Mouse (Mus musculus) intestine, embryonic 14.5 days (tissue): ENCODE results near the gene Hist3h2ba. TPM values are rescaled to one million over a fixed set of nuclear protein-coding genes. Genes with fewer than 3 reads are reported as not detected.

Experiments used
- ATAC-seq: fragments of 200-750 bp; cut with Nextera tagmentation; replicated peaks from 2 replicates; pipeline ENCODE4 v1.8.0; 2017; ENCODE audit warnings: low read depth, moderate number of reproducible peaks, moderate TSS enrichment, moderate library complexity; ENCODE audit not compliant: low FRiP score, low TSS enrichment
- DNase-seq: peaks from one replicate; pipeline ENCODE4 v3.0.0-alpha.2; 2018; ENCODE audit warnings: low spot score
- H3K27ac ChIP-seq: fragments of 300-500 bp; sonication (generic); 2 replicates; pipeline ENCODE4 v1.5.1; 2014; ENCODE audit warnings: low read depth, mild to moderate bottlenecking, control low read depth
- H3K27me3 ChIP-seq: fragments of 300-500 bp; sonication (generic); replicated peaks from 2 replicates; pipeline ENCODE4 v1.6.1; 2014; ENCODE audit warnings: low read length, control low read depth; ENCODE audit not compliant: control insufficient read depth, insufficient read depth
- H3K36me3 ChIP-seq: fragments of 300-500 bp; sonication (generic); 2 replicates; pipeline ENCODE4 v1.6.1; 2014; ENCODE audit warnings: low read length, control low read depth; ENCODE audit not compliant: control insufficient read depth, insufficient read depth
- H3K4me1 ChIP-seq: fragments of 300-500 bp; sonication (generic); replicated peaks from 2 replicates; pipeline ENCODE4 v1.6.1; 2014; ENCODE audit warnings: low read length, control low read depth, mixed read lengths; ENCODE audit not compliant: control insufficient read depth, insufficient read depth
- H3K4me2 ChIP-seq: fragments of 300-500 bp; sonication (generic); 2 replicates; pipeline ENCODE4 v1.6.1; 2014; ENCODE audit warnings: low read length
- H3K4me3 ChIP-seq: fragments of 300-500 bp; sonication (generic); 2 replicates; pipeline ENCODE4 v1.5.1; 2014; ENCODE audit warnings: low read depth, low read length, control low read depth, mixed read lengths
- H3K9ac ChIP-seq: fragments of 300-500 bp; sonication (generic); 2 replicates; pipeline ENCODE4 v1.6.1; 2014; ENCODE audit warnings: mild to moderate bottlenecking, low read length
- H3K9me3 ChIP-seq: fragments of 300-500 bp; sonication (generic); 2 replicates; pipeline ENCODE4 v1.6.1; 2016; ENCODE audit warnings: low read length, control low read depth; ENCODE audit not compliant: control insufficient read depth
- WGBS: fragments of 180-500 bp; shearing (Covaris S2); extraction: QIAGEN DNeasy Blood & Tissue Kit; methylation state at CpG from one replicate; pipeline ENCODE4 v1.1.7; 2014; 5-methylcytosine and 5-hydroxymethylcytosine counted together
- polyA plus RNA-seq: library from polyadenylated mRNA; unstranded; fragments of >200 nt; fragmentation: Nextera tagmentation; extraction: Ambion mirVana; gene quantifications from 2 replicates; pipeline ENCODE4 v1.2.1, GENCODE M21; 2014

Gene Hist3h2ba
- polyA plus RNA-seq, 1 experiment from 2014 or later = 24.9 TPM

- Histone ChIP-seq H3K9me3 (no peaks in the 10 kb centered on the region), H3K27ac (no peak overlapping the region), H3K4me3 (no peak overlapping the region), H3K27me3 (no peaks in the 10 kb centered on the region), H3K4me2 (no peak overlapping the region), H3K9ac (no peak overlapping the region), H3K36me3 (no peaks in the 10 kb centered on the region), H3K4me1 (no peaks in the 10 kb centered on the region)
- ATAC-seq = no peak
- 59% methylated on average over 14 of the region's 14 CpGs for WGBS
- no peak for DNase-seq
Observed at GRCm38 (mm10) chr11:58916879-58917744, 31.6 kb upstream of the Hist3h2ba start.

GRCm38 (mm10) chr11:58917745-58918366 is 30.9 kb upstream of the Hist3h2ba start, which contains the start of gene Btnl10:
Gene Btnl10 (plus strand): TSS chr11:58917908.
- H3K4me1 ChIP-seq = no peaks in the 10 kb centered on the region
- no peak for ATAC-seq
- no peak within 1 kb of the TSS for H3K9ac ChIP-seq
- no peak for DNase-seq
- no peak within 1 kb of the TSS for H3K4me2 ChIP-seq
- no peak within 1 kb of the TSS for H3K27ac ChIP-seq
- no peaks in the 10 kb centered on the region for H3K36me3 ChIP-seq
- H3K9me3 ChIP-seq = no peaks in the 10 kb centered on the region
- no peak within 1 kb of the TSS for H3K4me3 ChIP-seq
- H3K27me3 ChIP-seq = no peaks in the 10 kb centered on the region
- 85% methylated on average over 12 of the region's 12 CpGs for WGBS

DNA sequence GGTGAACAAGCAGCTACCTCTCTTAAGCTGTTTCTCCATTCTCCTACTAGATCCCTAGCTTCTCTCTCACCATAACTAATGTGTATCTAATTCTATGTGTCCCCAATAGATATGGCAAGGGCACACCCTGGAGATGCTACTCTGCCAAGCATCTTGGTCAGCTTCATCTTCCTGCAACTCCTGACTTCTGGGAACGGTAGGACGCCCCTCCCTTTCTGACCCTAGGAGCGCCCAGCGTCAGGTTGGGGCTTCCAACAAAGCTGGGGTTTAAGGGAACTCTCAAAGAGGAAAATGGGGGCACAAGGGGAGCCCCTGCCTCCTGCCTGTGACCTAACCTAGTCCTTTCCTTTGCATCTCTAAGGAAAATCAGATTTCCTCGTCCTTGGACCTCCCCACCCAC is 30.0 kb upstream of the Hist3h2ba start:
- Histone ChIP-seq H3K4me3 (no peak overlapping the region), H3K36me3 (no peaks in the 10 kb centered on the region)
- no peak for ATAC-seq

DNA sequence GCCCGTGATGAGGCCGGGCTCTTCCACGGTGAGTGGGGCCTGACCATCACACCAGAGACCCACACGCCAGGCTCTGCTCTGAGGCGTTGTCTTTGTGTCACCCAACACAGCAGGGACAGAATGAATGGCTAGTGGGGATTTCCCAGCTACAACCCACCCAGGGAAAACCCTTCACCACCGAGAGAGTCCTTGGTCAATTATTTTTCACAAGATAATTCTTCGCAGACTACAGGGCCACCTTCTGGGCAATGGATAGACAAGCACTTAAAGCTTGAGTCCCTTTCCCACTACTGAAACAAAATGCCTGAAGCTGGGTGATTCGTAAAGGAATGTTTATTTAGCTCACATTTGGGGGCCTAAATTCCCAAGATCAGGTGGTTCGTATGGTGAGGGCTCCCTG is 26.3 kb upstream of the Hist3h2ba start:
- Histone ChIP-seq H3K36me3 (no peaks in the 10 kb centered on the region), H3K27ac (no peak overlapping the region), H3K9ac (no peak overlapping the region), H3K9me3 (no peaks in the 10 kb centered on the region), H3K4me3 (no peak overlapping the region), H3K27me3 (no peaks in the 10 kb centered on the region), H3K4me1 (no peaks in the 10 kb centered on the region), H3K4me2 (no peak overlapping the region)
- 79% methylated on average over 9 of the region's 9 CpGs for WGBS
- ATAC-seq (no peak), DNase-seq (no peak)

More for the DNA sequence above, 30.0 kb upstream of the Hist3h2ba start:
- WGBS = 73% methylated on average over 5 of the region's 5 CpGs
- DNase-seq = no peak
- H3K9me3 ChIP-seq = no peaks in the 10 kb centered on the region
- no peak overlapping the region for H3K9ac ChIP-seq
- H3K27me3 ChIP-seq = no peaks in the 10 kb centered on the region
- no peak overlapping the region for H3K27ac ChIP-seq
- no peaks in the 10 kb centered on the region for H3K4me1 ChIP-seq
- H3K4me2 ChIP-seq = no peak overlapping the region

GRCm38 (mm10) chr11:58926651-58927050 is 22.1 kb upstream of the Hist3h2ba start:
- no peak overlapping the region for H3K27ac ChIP-seq

DNA sequence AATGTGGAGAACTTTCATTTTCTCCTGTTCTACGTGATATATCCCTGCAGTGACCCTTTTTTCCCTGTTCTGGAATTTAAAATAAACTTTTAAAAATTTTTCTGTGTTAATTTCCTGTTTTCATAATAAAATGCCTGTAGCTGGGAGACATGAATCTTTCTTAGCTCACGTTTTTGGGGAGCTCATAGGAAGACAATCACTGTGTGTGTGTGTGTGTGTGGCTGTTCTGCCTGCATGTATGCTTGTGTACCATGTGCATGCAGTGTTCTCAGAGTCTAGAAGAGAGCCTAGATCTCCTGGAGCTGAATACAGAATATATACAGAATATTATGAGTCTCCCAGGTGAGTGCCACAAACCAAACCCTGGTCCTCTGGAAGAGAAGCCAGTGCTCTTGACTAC is 21.7 kb upstream of the Hist3h2ba start:
- ATAC-seq (no peak), DNase-seq (no peak)
- Histone ChIP-seq H3K4me3 (no peak overlapping the region), H3K4me2 (no peak overlapping the region), H3K4me1 (0 out of 2 replicates have a peak, but pooled peaks cover 2% of the 10 kb centered on the region), H3K9ac (no peak overlapping the region), H3K9me3 (no peaks in the 10 kb centered on the region), H3K36me3 (peaks cover 12% of the 10 kb centered on the region), H3K27me3 (no peaks in the 10 kb centered on the region), H3K27ac (no peak overlapping the region)
- 64% methylated on average over 2 of the region's 2 CpGs for WGBS

More at GRCm38 (mm10) chr11:58926651-58927050, 22.1 kb upstream of the Hist3h2ba start:
- H3K4me2 ChIP-seq = no peak overlapping the region
- no peak overlapping the region for H3K9ac ChIP-seq
- no peaks in the 10 kb centered on the region for H3K27me3 ChIP-seq
- 0 out of 2 replicates have a peak, but pooled peaks cover 2% of the 10 kb centered on the region for H3K4me1 ChIP-seq
- peaks cover 8% of the 10 kb centered on the region for H3K36me3 ChIP-seq
- H3K9me3 ChIP-seq = no peaks in the 10 kb centered on the region
- DNase-seq (no peak), ATAC-seq (no peak)
- H3K4me3 ChIP-seq = no peak overlapping the region
- 91% methylated on average over 2 of the region's 3 CpGs for WGBS

GRCm38 (mm10) chr11:58927790-58928651 is 20.7 kb upstream of the Hist3h2ba start:
- 0 out of 2 replicates have a peak, but pooled peaks cover 2% of the 10 kb centered on the region for H3K4me1 ChIP-seq
- no peak overlapping the region for H3K9ac ChIP-seq
- WGBS = 24% methylated on average over 20 of the region's 20 CpGs
- ATAC-seq (peak; percentile 49), DNase-seq (peak; percentile 90)
- H3K36me3 ChIP-seq = peaks cover 22% of the 10 kb centered on the region
- H3K4me2 ChIP-seq = peak overlapping the region; percentile 38
- H3K27ac ChIP-seq = peak overlapping the region; percentile 1; the same call in 1 of the 2 replicates
- H3K4me3 ChIP-seq = peak overlapping the region; percentile 13; the same call in 1 of the 2 replicates
- no peaks in the 10 kb centered on the region for H3K27me3 ChIP-seq
- H3K9me3 ChIP-seq = no peaks in the 10 kb centered on the region

DNA sequence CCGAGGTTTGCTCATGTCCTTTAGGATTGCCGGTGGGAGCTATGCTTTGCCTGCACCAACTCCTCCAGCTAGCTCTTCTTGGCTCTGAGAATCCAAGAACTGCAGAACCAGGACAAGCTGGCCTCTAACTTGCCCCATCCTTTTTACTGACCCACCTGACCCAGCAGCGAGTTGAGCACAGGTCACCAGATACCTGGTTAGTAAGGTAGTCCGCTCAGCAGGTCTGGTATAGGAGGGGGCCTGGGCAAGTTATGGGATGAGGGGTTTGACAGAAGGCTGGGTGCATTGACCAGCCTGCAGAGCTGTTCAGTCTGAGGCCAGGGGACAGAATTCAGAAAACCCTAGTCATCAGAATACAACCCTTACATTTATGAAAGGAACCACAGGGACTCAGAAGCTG is 19.7 kb upstream of the Hist3h2ba start:
- WGBS = 68% methylated on average over 4 of the region's 4 CpGs
- DNase-seq (no peak), ATAC-seq (no peak)
- Histone ChIP-seq H3K9me3 (no peaks in the 10 kb centered on the region), H3K36me3 (peaks cover 32% of the 10 kb centered on the region), H3K4me2 (no peak overlapping the region), H3K4me1 (0 out of 2 replicates have a peak, but pooled peaks cover 2% of the 10 kb centered on the region), H3K4me3 (no peak overlapping the region), H3K27ac (no peak overlapping the region), H3K27me3 (no peaks in the 10 kb centered on the region), H3K9ac (no peak overlapping the region)
